Mouse (Mus musculus) mouse trophoblast stem cell (cell line): ENCODE measurements around the gene Spen.
"Not testable (repeated sequence)": the region's sequence is repeated elsewhere in the genome, so short reads cannot be mapped to it uniquely, and the experiment has no call there.

ENCODE experiments used
- in situ Hi-C, 2 experiments: fragments of 300-500 bp; cut with MseI, MboI; formaldehyde crosslinking; loops; 2 replicates in 1 of 2; 3 replicates in 1 of 2; pipeline ENCODE4 v1.15.1; 2025

The Spen gene

DNA sequence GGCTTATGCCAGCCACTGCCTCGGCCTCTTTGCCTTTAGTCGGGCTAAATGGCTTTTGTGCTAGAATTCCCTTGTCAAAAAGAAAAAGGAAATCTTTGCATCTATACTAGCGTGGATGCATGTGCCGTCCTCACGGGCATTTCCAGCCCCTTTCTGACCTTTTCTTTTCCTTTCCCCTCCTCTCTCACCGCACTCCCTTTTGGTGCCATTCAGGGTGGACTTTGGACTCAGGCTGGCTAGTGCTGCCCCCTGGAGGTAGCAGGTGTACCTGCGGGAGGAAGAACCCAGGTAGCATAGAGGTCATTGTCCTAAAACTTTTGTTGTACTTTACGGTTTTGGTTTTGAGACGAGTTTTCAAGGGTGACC is 21.5 kb upstream of the Spen start:
- in situ Hi-C loops: no loop called here

GRCm38 (mm10) chr4:141559131-141559897 is 20.9 kb upstream of the Spen start:
- in situ Hi-C loops: no loop called here

GRCm38 (mm10) chr4:141558658-141559057 is 20.3 kb upstream of the Spen start:
- in situ Hi-C loops: no loop called here

- in situ Hi-C loops: not testable (repeated sequence)
These were observed 17.8 kb upstream of the Spen start for GRCm38 (mm10) chr4:141556163-141556562.

DNA sequence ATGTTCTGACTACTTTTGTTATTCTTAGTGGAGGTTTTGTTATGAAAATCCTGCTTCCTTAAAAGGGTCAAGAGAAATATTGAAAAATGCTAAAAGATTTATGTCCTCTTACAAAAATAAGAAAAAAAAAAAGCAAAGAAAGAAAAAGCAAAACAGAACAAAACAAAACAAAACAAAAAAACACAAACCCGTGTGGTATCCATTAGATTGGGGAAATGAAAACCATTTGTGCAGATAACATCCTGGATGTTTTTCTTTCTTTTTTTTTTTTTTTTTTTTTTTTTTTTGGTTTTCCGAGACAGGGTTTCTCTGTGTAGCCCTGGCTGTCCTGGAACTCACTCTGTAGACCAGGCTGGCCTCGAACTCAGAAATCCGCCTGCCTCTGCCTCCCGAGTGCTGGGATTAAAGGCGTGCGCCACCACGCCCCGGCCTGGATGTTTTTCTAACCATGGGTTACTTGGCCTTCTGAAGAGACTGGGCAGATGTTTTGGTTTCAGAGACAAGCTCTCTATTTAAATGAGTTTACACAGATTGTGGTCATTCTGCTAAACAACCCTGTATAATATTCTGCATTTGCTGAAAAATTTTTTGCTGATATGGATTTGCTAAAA is 16.0 kb upstream of the Spen start:
- in situ Hi-C loops: not testable (repeated sequence)

DNA sequence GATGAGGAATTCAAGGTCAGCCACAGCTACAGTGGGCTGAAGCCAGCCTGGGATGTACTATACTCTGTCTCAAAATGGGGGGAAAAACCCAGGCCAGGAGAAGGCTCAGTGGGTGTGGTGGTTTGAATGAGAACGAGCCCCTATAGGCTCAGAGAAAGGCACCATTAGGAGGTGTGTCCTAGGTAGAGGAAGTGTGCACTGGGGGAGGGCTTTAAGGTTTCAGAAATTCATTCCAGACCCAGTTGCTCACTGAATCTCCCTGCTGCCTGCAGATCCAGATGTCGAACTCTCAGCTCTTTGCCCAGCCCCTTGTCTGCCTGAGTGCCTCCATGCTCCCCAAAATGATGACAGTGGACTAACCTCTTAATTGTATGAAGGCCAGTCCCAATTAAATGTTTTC is 14.1 kb upstream of the Spen start:
- in situ Hi-C loops: no loop called here

GRCm38 (mm10) chr4:141547299-141547698 is 8.9 kb upstream of the Spen start:
- in situ Hi-C loops: no loop called here

- in situ Hi-C loops: no loop called here
These were observed 8.2 kb upstream of the Spen start for GRCm38 (mm10) chr4:141546334-141547200.

DNA sequence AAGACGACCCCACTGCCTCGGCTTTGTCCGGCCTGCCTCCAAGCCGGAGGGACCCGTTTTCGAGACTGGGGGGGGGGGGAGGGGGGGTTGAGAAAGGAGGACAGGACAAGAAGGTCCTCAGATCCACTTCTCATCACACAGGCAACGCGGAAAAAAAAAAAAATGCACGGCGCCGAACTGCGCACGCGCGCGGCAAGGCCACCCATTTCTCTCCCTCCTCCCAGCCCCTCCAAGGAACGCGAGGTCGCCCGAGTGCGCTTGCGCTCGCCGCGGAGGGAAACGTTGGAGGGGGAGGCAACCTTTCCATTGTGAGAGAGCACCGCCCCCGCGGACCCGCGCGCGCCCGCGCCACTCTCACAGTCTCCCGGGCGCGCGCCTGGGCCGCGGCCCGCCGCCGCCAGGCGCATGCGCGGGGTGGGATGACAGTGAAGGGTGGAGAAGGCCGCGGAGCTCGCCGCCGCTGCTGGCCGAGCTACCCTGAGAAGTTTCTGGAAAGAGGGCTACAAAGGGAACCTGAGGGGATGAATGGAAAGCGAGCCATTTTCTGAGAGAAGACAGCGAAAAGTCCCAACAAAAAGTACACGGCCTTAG is 7.4 kb upstream of the Spen start:
- in situ Hi-C loops: no loop called here

DNA sequence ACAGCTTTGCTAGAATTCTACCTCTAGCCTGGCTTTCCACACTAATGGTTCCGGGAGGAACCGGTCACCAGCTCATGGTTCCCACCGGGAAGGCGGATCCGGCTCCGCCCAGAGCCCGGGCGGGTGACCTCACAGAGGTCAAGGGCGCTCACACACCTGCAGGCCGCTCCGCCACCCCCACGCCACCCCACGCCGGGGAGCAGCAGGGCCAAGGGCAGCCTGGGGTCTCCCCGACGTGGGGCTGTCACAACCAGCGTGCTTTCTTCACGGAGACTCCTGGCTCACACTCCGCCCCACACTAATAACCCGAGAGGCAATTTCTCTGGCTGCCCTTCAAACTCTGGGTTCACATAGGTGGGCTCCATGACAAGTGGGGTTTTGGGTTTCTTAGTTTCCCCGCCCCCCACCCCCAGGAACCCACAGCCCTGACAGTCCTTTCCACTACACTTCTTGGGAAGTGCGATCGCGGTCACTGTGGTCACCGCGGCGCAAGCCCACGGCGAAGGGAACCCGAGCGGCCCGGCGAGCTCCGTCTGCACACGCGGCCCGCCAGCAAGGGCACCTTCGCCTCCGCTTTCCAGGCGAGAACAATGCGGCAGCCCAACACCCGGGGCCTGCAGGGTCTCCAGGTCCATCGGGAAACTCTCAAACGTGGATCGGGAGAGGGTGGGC is 6.8 kb upstream of the Spen start:
- in situ Hi-C loops: no loop called here

GRCm38 (mm10) chr4:141544536-141544935 is 6.1 kb upstream of the Spen start:
- in situ Hi-C loops: no loop called here

DNA sequence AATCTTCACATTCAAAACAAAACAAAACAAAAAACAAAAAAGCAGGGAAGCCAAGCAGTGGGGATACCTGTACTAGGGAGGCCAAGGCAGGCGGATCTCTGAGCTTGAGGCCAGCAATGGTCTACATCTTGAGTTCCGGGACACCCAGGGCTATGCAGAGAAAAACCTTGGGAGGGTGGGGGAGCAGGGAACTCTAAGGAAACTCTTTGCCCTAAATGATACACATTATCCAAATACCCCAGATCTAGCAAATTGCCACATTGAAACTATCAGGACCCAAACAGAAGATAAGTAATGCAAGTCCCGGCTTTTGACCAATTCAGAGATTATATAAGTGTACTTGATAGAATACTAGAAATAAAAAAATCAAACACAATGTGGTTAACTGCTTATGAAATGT is 5.2 kb upstream of the Spen start:
- in situ Hi-C loops: no loop called here

GRCm38 (mm10) chr4:141541851-141542250 is 3.5 kb upstream of the Spen start:
- in situ Hi-C loops: no loop called here

- in situ Hi-C loops: no loop called here
These were observed 2.4 kb upstream of the Spen start for GRCm38 (mm10) chr4:141540844-141541243.

DNA sequence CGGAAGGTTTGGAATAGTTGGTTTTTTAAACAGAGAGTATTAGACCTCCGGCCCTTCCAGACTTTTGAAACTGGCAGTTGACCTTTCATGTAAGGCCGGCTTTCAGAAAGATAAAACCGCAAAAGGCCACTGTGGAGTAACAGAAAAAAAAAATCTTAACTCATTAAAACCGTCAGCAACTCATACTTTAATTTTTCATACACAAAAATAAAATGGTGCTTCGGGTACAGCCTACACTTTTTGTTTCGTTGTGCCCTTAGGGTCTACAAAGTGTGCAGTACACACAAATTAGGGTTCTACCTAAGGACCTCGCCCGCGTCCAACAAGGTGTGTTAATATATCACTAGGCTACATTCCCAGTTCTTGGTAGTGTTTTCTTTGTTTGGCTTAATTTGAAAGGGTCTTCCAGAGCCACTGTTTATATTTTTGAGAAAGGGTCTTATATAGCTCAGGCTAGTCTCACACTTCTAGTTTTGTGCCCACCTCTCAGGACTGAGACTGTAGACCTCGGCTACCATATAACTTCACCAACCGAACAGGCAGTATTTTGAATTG is 893 bp upstream of the Spen start:
- in situ Hi-C loops: no loop called here

- in situ Hi-C loops: no loop called here
These were observed 540 bp downstream of the Spen start for GRCm38 (mm10) chr4:141537706-141538407.

GRCm38 (mm10) chr4:141537226-141537610 is 1.2 kb downstream of the Spen start:
- in situ Hi-C loops: no loop called here

DNA sequence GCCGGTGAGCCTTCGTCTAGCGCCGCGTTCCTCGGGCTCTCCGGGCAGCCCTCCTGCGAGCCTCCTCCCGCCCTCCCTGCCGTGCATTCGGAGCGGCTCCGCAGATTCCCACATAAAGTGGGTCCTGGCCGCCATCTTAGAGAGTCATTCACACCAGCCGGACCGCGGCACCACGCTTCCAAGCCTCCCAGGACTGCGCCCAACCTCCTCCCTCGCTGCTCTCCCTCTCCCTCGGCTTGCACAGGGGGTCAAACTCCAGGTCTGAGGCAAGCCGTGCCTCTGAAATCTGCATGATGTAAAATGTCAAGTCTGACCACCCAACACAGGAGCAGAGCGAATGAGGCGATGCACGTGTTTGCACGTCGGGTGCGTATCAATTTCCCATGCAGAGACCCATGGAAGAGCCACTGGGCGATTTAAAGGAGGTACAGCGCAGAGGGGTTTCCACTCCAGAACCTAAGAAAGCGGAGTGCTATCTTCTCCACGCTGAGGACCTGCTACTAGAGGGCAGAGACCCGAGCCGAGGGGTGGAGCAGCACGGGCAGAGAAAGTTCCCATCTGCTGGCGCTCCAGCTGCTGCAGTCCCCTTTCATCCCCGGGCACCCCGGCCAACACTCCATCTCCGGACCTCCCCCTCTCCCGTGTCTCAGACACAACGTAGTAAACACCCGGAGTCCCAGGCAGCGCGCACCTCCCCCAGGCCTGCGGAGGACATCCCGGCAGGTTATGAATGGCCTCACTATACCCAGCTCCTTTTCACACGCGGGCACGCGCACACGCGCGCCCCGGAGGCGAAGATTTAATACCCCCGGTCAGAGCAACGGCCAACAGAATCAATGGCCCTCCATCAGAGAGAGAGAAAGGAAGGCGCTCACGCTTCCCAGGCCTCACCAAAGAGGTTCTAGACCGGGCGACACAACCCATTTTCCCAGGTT is 1.8 kb downstream of the Spen start:
- in situ Hi-C loops: no loop called here

- in situ Hi-C loops: no loop called here
These were observed 3.3 kb downstream of the Spen start for GRCm38 (mm10) chr4:141534947-141535680.
